Mouse (Mus musculus) cerebellum, adult 2 months (tissue): Measurements from ENCODE around the gene Itpr3. TPM values are rescaled to one million over a fixed set of nuclear protein-coding genes. Genes with fewer than 3 reads are reported as not detected.

Source experiments
- DNase-seq, 2 experiments: peaks; one replicate each; pipeline ENCODE4 v3.0.0; 2021
- H3K27ac ChIP-seq: fragments of 200-500 bp; 2 replicates; pipeline ENCODE4 v1.5.1; 2012; ENCODE audit warnings: low read length, control low read depth, inconsistent platforms; ENCODE audit not compliant: insufficient read depth
- H3K27me3 ChIP-seq: fragments of 200-500 bp; 2 replicates; pipeline ENCODE4 v1.6.1; 2012; ENCODE audit warnings: inconsistent platforms, mild to moderate bottlenecking, low read length, moderate library complexity; ENCODE audit not compliant: control insufficient read depth, insufficient read depth
- H3K4me1 ChIP-seq: fragments of 200-500 bp; 2 replicates; pipeline ENCODE4 v1.6.1; 2011; ENCODE audit warnings: low read length; ENCODE audit not compliant: control insufficient read depth, insufficient read depth
- H3K4me3 ChIP-seq: fragments of 200-500 bp; replicated peaks from 2 replicates; pipeline ENCODE3; 2011; ENCODE audit warnings: mild to moderate bottlenecking, low read depth, low read length, control low read depth; ENCODE audit not compliant: insufficient read depth
- CTCF ChIP-seq: fragments of 200-500 bp; IDR thresholded peaks from 2 replicates; pipeline ENCODE4 v1.5.1; 2011; ENCODE audit warnings: low read depth, mild to moderate bottlenecking, control low read depth, low read length, moderate library complexity, borderline replicate concordance; ENCODE audit not compliant: insufficient read depth
- POLR2A ChIP-seq: fragments of 200-500 bp; IDR thresholded peaks from 2 replicates; pipeline ENCODE4 v1.6.1; 2011; ENCODE audit warnings: low read length, control low read depth, borderline replicate concordance; ENCODE audit not compliant: insufficient read depth
- WGBS: fragments of 180-500 bp; shearing (Covaris S2); methylation state at CpG from one replicate; pipeline ENCODE4 v1.1.7; 2018; 5-methylcytosine and 5-hydroxymethylcytosine counted together
- polyA plus RNA-seq: library from polyadenylated mRNA; depleted of rRNA; stranded (reverse); fragments of >200 nt; gene quantifications from 2 replicates; pipeline ENCODE4 v1.2.3, GENCODE M21; 2012

The Itpr3 gene
- polyA plus RNA-seq, 1 experiment = 6.5 TPM

- no peak overlapping the region for H3K27ac ChIP-seq
- WGBS = 87% methylated on average over 10 of the region's 10 CpGs
- 0 out of 2 replicates have a peak, but pooled peaks cover 8% of the 10 kb centered on the region for H3K4me1 ChIP-seq
- TF ChIP-seq CTCF = no peak
- TF ChIP-seq POLR2A = no peak
- no peaks in the 10 kb centered on the region for H3K27me3 ChIP-seq
- DNase-seq = no peak
- H3K4me3 ChIP-seq = no peak overlapping the region
Measured at GRCm38 (mm10) chr17:27039432-27040102, 17.5 kb upstream of the Itpr3 start.

- TF ChIP-seq CTCF = no peak
- TF ChIP-seq POLR2A = no peak
- no peak for DNase-seq
- Histone ChIP-seq H3K27ac (no peak overlapping the region), H3K4me3 (no peak overlapping the region), H3K27me3 (no peaks in the 10 kb centered on the region), H3K4me1 (0 out of 2 replicates have a peak, but pooled peaks cover 8% of the 10 kb centered on the region)
- 51% methylated on average over 20 of the region's 20 CpGs for WGBS
Measured at GRCm38 (mm10) chr17:27040304-27041045, 16.6 kb upstream of the Itpr3 start.

GRCm38 (mm10) chr17:27041046-27041786 lies 15.9 kb upstream of the Itpr3 start:
- TF ChIP-seq CTCF = no peak
- H3K4me3 ChIP-seq = no peak overlapping the region
- no peaks in the 10 kb centered on the region for H3K27me3 ChIP-seq
- 48% methylated on average over 13 of the region's 13 CpGs for WGBS
- H3K27ac ChIP-seq = no peak overlapping the region
- H3K4me1 ChIP-seq = 0 out of 2 replicates have a peak, but pooled peaks cover 8% of the 10 kb centered on the region
- DNase-seq = no peak

- H3K27ac ChIP-seq = no peak overlapping the region
- 84% methylated on average over 2 of the region's 2 CpGs for WGBS
- DNase-seq = no peak
- no peaks in the 10 kb centered on the region for H3K27me3 ChIP-seq
- TF ChIP-seq POLR2A = no peak
- no peak for TF ChIP-seq CTCF
- H3K4me3 ChIP-seq = no peak overlapping the region
- H3K4me1 ChIP-seq = 0 out of 2 replicates have a peak, but pooled peaks cover 8% of the 10 kb centered on the region
Measured at GRCm38 (mm10) chr17:27041787-27042055, 15.4 kb upstream of the Itpr3 start.

- TF ChIP-seq POLR2A (no peak), CTCF (no peak)
- no peak overlapping the region for H3K27ac ChIP-seq
- no peak overlapping the region for H3K4me3 ChIP-seq
- whole genome bisulfite sequencing = 83% methylated on average over 6 of the region's 6 CpGs
- DNase-seq = no peak
- H3K4me1 ChIP-seq = 0 out of 2 replicates have a peak, but pooled peaks cover 8% of the 10 kb centered on the region
- H3K27me3 ChIP-seq = no peaks in the 10 kb centered on the region
Measured at GRCm38 (mm10) chr17:27042840-27043239, 14.3 kb upstream of the Itpr3 start.

- peaks cover 3% of the 10 kb centered on the region; the same call in 1 of the 2 replicates for H3K4me1 ChIP-seq
- WGBS = 91% methylated on average over 6 of the region's 6 CpGs
- H3K4me3 ChIP-seq = no peak overlapping the region
- H3K27me3 ChIP-seq = no peaks in the 10 kb centered on the region
- TF ChIP-seq POLR2A = no peak
- TF ChIP-seq CTCF = no peak
- no peak overlapping the region for H3K27ac ChIP-seq
- DNase-seq = no peak
Measured at GRCm38 (mm10) chr17:27045164-27045563, 11.9 kb upstream of the Itpr3 start.

GRCm38 (mm10) chr17:27047762-27048444 lies 9.2 kb upstream of the Itpr3 start:
- peaks cover 3% of the 10 kb centered on the region; the same call in 1 of the 2 replicates for H3K4me1 ChIP-seq
- H3K4me3 ChIP-seq = no peak overlapping the region
- WGBS = 80% methylated on average over 14 of the region's 14 CpGs
- no peak for DNase-seq
- H3K27me3 ChIP-seq = no peaks in the 10 kb centered on the region; the same call in 1 of the 2 replicates
- H3K27ac ChIP-seq = no peak overlapping the region
- no peak for TF ChIP-seq POLR2A
- peak; percentile 24; the same call in 1 of the 2 replicates for TF ChIP-seq CTCF
